Mouse (Mus musculus) activated CD4-positive, CD25-positive, alpha-beta regulatory T cell (primary cell): ENCODE measurements around the gene Lenep. TPM values are rescaled to one million over a fixed set of nuclear protein-coding genes. Genes with fewer than 3 reads are reported as not detected.

Experiments used
- polyA plus RNA-seq, 2 experiments: library from polyadenylated mRNA; unstranded; fragments of 100-300 nt; shearing (Covaris generic); gene quantifications; one replicate each; pipeline ENCODE4 v1.2.1; 2017

Lenep gene
- under 1 TPM; 0.37 to 0.44 TPM for polyA plus RNA-seq

DNA sequence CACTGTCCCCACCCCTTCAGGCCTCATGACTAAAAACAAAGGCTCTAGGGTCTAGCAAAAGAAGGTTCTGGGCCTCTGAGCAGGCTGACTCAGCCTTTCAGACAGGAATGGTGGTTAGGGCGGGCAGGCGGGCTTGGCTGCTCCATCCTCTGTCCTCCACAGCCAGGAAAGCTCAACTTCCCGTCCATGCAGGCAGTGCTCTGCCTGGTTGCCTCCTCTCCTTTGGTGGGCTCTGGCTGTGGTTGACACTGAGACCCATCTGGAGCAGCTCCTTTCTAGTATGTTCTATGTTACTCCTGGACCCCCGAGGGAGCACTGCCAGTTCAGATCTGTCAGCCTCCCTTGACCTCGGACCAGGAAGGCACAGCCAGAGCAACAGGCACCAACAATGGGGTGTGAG is at the start of gene Lenep:
Gene Lenep (minus strand): TSS at position 101 of the 400 bp plus-strand sequence.

DNA sequence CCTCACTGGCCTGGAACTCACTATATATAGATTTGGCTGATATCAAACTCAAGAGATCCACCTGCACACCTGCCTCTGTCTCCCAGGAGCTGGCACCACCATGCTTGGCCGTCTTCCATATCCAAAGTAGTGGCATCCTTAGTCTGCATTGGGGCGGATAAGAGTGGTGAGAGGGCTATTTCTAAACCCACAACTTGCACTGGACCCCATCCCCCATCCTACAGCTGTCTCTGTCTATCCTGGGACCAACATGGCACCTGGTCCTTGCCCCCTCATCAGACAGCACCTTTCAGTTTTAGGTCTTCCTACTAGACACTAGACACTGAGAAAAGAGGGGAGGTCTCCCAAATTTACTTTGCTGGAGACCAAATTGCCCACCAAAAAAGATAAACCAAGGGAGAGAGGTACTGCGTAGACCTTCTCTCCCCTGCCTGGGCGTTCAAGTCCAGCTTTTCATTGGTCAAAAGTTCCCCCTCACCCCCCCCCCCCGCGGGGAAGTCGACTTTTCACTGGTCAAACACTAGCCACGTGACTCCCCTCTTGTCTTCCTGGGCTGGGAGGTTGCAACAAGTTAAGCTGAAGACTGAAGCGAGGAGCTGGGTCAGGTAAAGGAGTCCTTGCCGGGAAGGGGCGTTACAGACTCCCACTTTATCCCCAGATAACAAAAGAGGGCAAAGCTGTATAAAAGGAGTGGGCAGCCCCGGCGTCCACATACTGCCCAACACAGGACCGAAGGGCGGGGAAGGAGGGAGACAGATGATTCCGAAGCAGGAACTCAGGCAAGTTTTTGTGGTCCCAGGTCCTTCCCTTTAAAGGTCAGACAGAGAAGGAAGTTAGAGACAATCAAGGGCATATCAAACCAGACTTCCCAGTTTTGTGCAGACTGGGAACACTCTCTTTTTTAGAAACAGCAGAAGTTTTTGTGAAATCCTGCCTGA is 33.9 kb upstream of the Lenep start, which contains the start of gene Pbxip1:
Gene Pbxip1 (plus strand): TSS at position 531 of the 938 bp plus-strand sequence.

DNA sequence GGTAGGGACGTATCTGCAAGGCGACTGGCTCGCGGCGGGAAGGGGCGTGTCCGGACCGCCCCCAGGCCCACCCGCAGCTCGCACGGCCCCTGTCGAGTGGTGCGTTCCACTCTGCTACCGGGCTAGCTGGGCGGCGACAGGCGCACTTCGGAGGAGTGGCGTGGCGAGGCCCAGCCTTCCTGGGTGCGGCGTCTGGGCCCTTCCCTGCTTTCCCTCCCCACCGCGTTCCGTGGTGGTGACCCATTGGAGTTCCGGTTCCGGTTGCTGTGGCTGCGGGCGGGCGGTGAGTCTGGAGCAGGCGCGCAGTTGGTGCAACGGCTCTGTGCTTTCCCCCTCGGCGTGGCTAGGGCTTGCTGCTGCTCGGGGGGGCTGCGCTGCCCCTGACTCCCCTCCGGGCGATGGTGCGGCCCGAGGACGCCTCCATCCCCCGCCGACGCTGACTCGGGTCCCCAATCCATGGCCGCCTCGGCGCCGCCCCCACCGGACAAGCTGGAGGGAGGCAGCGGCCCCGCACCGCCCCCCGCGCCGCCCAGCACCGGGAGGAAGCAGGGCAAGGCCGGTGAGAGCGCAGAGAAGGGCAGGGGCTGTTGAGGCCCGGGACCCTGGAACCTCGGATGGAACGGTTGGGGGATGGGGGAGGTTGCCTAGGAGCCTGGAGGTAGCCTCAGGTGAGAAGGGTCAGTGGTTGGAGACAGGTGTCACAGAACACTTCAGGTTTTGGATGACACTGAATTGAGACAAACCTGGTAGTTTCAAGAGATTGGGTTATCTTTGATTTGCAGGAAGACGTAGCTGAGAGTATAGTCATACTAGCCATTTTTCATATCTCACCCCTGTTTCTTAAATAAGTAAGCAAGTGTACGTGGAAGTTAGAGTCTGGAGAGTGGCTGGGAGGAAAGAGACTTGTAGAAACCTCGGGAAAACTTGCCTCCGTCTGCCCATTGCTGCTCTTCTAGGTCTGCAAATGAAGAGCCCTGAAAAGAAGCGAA is 27.9 kb upstream of the Lenep start, which contains the start of gene Pygo2:
Gene Pygo2 (plus strand): TSS at position 44 of the 989 bp plus-strand sequence.

DNA sequence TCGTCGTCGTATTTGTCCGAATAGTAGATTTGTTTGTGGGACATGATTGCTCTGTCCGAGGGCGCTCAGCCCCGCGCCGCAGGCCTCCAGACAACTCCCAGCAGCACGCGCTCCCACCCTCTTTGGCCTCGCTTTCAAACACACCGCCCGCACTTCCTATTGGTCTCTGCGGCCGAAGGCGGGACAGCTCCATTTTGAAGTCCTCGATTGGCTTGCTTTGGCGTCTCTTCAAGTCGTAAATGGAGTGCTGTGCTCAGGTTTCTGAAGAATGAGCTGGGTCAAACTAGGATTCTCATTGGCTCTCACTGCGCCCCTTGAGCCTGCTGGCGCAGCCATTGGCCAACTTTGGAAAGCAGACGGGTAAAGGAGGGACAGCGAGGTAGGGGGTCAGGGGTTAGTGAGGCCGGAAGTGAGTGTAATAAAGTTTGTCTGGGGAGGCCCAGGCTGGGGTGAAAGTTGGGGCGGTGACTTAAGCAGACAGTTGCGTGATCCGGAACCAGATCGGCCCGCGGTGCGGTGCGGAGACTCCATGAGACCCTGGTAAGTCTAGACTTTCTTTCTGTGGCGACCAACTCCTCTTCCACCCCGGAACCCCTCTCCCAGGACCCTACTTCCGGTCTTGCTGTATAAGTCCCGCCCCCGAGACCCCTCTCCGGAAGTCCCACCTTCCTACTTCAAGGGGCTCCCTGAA is 15.7 kb upstream of the Lenep start, which contains the start of the genes Cks1b and Shc1:
Gene Cks1b (minus strand): TSS at position 214 of the 691 bp plus-strand sequence.
Gene Shc1 (plus strand): TSS at position 274 of the 691 bp plus-strand sequence.

DNA sequence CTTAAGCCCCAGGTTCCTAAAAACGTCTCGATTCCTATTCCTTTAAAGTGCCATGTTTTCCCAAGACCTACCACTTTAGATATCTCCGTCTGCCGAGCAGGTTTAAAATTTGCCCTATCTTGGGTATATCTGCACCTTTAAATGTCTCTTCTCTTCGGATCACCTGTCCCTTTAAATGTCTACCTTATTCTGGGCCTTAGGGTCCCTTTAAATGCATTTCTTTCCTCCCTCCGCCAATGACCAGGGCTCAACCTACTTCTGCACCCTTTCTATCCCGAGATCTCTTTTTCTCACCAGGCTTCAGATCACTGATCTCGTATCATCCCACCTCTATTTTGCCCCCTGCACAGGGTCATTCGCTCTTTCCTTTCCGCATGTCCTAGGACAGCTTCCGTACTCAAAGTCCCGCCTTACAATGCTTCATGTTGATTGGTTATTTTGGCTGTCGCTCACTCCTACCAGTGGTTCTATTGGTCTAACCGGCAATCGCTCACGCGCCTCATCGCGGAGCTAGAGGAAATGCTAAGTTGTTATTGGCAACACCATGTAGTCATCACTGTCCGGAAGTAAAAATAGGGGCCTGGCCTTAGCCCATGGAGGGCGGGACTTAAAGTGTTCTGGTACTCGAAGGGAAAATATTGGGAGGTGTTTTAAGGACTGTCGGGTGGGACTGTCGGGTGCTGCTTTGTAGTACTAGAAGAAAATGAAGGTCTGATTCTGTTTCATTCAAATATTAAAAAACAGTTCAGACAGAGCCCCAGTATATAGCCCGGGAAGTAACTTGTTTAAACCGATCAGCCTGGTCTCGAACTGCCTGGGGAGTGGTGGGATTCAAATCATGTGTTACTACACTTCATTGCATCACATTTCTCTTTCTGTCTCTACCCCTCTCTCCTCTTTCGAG is 9.1 kb upstream of the Lenep start, which contains the start of gene Flad1:
Gene Flad1 (minus strand): TSS at position 381 of the 904 bp plus-strand sequence.

DNA sequence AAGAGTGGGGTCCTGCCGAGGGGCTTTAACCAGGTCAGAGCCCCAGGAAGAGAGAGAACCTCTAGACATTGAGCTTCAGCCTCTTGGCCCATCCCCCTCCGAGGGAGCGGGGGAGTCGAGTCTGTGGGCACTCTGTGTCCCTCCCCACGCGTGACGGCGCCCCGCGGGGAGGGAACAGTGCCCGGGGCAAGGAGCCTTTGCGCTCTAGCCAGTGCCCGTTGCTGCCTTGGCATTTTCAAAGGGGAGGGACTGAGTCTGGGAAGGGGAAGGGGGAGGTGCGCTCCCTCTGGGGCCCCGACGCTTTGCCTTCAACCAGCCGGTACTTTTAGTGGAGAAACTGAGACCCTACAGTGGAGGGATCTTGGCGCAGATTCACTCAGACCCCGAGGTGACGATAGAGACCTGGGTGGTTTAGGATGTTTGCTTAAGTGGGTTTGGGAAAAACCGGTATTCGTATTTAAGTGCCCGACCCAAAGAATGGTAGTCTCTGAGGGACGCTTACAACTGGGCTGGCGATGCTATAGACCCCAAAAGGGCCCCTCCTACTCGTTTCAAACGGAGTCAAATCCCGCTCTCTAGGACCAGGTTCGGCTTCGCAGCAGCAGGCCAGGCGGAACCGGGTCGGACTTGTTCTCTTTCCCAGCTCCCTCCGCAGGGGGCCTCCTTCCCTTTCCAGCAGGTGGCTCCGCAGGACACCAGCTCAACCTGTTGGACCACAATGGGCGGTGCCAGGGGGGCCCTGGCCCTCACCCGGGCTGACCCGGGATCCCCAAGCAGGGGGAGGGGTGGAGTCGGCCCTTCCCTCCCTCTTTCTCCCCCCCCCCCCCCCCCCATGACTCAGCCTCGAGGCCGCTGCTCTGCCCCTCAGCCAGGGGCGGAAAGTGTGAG is 8.3 kb downstream of the Lenep start, which contains the start of gene Zbtb7b:
Gene Zbtb7b (minus strand): TSS at position 771 of the 888 bp plus-strand sequence.

DNA sequence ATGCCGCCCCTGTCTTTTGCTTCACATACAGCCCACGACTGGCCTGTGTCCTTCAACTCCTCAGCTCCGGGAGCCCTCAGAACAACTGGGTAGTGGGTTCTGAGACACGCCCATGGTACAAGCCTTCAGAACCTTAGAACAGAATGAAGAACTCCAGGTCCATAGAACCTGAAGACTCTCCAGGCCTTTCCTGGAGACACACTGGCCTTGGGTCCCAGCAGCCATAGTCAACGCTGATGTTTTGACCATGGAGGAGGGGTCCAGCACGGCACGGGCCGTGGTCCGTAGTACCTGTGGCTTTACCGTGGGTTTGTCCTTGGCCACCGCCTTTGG is 37.5 kb downstream of the Lenep start, which contains the start of gene Dcst1:
Gene Dcst1 (minus strand): TSS at position 101 of the 333 bp plus-strand sequence.

DNA sequence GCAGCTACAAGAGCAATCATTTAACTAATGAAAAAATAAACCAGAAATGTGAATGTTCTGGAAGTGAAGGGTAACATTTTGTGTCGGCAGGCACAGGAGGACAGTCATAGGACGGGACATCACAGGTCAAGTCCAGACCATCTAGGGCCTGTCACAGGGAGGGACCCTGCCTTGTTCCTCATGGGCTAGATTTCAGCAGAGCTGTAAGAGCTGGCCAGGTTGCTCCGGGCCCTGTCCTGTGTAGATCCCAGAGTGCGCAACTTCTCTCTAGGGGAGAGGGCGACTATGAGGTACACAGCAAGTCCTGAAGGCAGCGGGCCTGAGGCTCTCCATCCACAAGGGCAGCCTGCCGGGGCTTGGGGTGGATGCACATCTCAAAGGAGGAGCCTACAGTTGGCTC is 40.9 kb downstream of the Lenep start, which contains the start of gene Dcst2:
Gene Dcst2 (plus strand): TSS at position 301 of the 400 bp plus-strand sequence.

Other genes starting within 250 kb of the Lenep start
- 1 to 10 TPM in 1 of 2 experiments, under 1 TPM in 1; 0.21 to 1.6 TPM for gene Hcn3, start 242.6 kb downstream of the Lenep start, polyA plus RNA-seq
- 10 to 100 TPM; 88.4 to 94.5 TPM for gene Clk2, start 238.0 kb downstream of the Lenep start, polyA plus RNA-seq
- gene Scamp3, start 225.3 kb downstream of the Lenep start, polyA plus RNA-seq = 100 to 1,000 TPM; 255 to 261 TPM
- gene Fam189b, start 219.7 kb downstream of the Lenep start, polyA plus RNA-seq = 100 to 1,000 TPM; 134 to 154 TPM
- 100 to 1,000 TPM; 105 to 146 TPM for gene Gba, start 199.9 kb downstream of the Lenep start, polyA plus RNA-seq
- 1 to 10 TPM in 1 of 2 experiments, under 1 TPM in 1; 0.90 to 4.0 TPM for gene Thbs3, start 187.6 kb downstream of the Lenep start, polyA plus RNA-seq
- 100 to 1,000 TPM in 1 of 2 experiments, 10 to 100 TPM in 1; 89.5 to 127 TPM for gene Mtx1, start 175.7 kb downstream of the Lenep start, polyA plus RNA-seq
- 1 to 10 TPM; 1.0 to 7.1 TPM for gene Muc1, start 173.7 kb downstream of the Lenep start, polyA plus RNA-seq
- gene Krtcap2, start 156.8 kb downstream of the Lenep start, polyA plus RNA-seq = 100 to 1,000 TPM; 225 to 294 TPM
- gene Trim46, start 156.5 kb downstream of the Lenep start, polyA plus RNA-seq = 1 to 10 TPM; 1.6 to 4.9 TPM
- 100 to 1,000 TPM in 1 of 2 experiments, 10 to 100 TPM in 1; 81.3 to 120 TPM for gene Dpm3, start 143.4 kb downstream of the Lenep start, polyA plus RNA-seq
- gene Slc50a1, start 132.2 kb downstream of the Lenep start, polyA plus RNA-seq = 100 to 1,000 TPM; 210 to 250 TPM
- gene Efna1, start 121.7 kb downstream of the Lenep start, polyA plus RNA-seq = not detected
- gene Efna3, start 79.8 kb downstream of the Lenep start, polyA plus RNA-seq = under 1 TPM in 1 of 2 experiments, not detected in 1; 0.15 TPM
- 1 to 10 TPM in 1 of 2 experiments, under 1 TPM in 1; 0.79 to 1.4 TPM for gene Efna4, start 64.8 kb downstream of the Lenep start, polyA plus RNA-seq
- gene Adam15, start 52.8 kb downstream of the Lenep start, polyA plus RNA-seq = 10 to 100 TPM; 10.1 to 23.0 TPM
- under 1 TPM; 0.13 to 0.32 TPM for gene Dcst2, start 40.8 kb downstream of the Lenep start, polyA plus RNA-seq
- gene Dcst1, start 37.5 kb downstream of the Lenep start, polyA plus RNA-seq = under 1 TPM in 1 of 2 experiments, not detected in 1; 0.47 TPM
- gene Zbtb7b, start 8.0 kb downstream of the Lenep start, polyA plus RNA-seq = 10 to 100 TPM; 34.1 to 67.8 TPM
- gene Flad1, start 9.1 kb upstream of the Lenep start, polyA plus RNA-seq = 10 to 100 TPM; 47.1 to 56.8 TPM
- 10 to 100 TPM; 48.3 to 73.9 TPM for gene Cks1b, start 15.6 kb upstream of the Lenep start, polyA plus RNA-seq
- 10 to 100 TPM; 64.1 to 73.7 TPM for gene Shc1, start 15.7 kb upstream of the Lenep start, polyA plus RNA-seq
- 10 to 100 TPM; 51.9 to 61.8 TPM for gene Pygo2, start 27.4 kb upstream of the Lenep start, polyA plus RNA-seq
- 100 to 1,000 TPM in 1 of 2 experiments, 10 to 100 TPM in 1; 66.6 to 119 TPM for gene Pbxip1, start 33.9 kb upstream of the Lenep start, polyA plus RNA-seq
- 10 to 100 TPM; 22.2 to 23.7 TPM for gene Pmvk, start 51.7 kb upstream of the Lenep start, polyA plus RNA-seq
- gene Kcnn3, start 117.4 kb upstream of the Lenep start, polyA plus RNA-seq = under 1 TPM in 1 of 2 experiments, not detected in 1; 0.15 TPM